Mouse (Mus musculus): ENCODE results near the gene Zfp322a. TPM values are rescaled to one million over a fixed set of nuclear protein-coding genes. Genes with fewer than 3 reads are reported as not detected.

Gene Zfp322a
- total and polyA plus RNA-seq, 3 experiments: 10.3 to 17.7 (median 10.3) TPM

DNA sequence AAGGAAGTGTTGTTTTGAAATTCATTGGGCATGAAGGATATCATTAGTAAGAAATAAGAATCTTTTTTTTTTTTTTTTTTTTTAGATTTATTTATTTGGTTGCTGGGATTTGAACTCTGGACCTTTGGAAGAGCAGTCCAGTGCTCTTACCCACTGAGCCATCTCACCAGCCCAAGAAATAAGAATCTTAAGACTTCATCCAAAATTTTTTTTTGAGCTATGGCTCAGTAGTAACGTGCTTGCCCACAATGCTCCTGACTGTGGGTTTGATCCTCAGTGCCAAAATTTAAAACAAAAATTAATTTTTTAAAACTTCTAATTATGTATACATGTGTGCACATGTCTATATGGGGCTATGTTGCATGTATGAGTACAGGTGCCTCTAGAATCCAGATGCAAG, 18.5 kb upstream of the Zfp322a start:
- no peak for DNase-seq (ENCODE audit: extremely low read depth)
- no peak overlapping the region for H3K9ac ChIP-seq (ENCODE audit: insufficient read depth, low read depth)
- in situ Hi-C loops (cut with MboI; ENCODE audit: low pct_ligation_motif_present, low pct_unique_long_range_greater_than_20kb, low sequenced_read_pairs): no loop called here

DNA sequence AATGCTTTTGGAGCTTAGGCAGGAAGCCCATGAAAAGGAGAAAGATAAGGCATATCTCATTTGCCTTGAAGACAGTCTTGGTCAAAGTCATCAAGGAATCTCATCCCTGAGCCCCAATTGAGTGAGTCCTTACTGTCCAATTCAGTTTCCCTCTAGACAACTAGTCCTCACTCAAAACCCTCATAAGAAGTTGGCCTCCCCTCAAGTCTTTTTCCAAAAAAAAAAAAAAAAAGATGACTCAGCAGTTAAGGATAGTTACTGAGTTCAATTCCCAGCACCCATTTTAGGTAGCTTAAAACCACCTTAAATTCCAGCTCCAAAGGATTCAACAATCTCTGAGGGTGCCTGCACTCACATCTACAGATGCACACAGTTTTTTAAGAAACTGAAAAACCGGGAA, 14.1 kb upstream of the Zfp322a start:
- H3K4me2 ChIP-seq (ENCODE audit: insufficient read depth, low read depth, poor library complexity, severe bottlenecking): no peak overlapping the region
- H3K9me3 ChIP-seq (replicated peaks; ENCODE audit: low read length): no peaks in the 10 kb centered on the region
- no peak overlapping the region for H3K4me3 ChIP-seq (replicated peaks in 1 of 3; ENCODE audit: low read depth in 2 of 3, low read length in 2 of 3, poor library complexity in 1 of 3)
- peak; percentile 92 for TF ChIP-seq MAFK (IDR thresholded peaks at IDR 0.05; ENCODE audit: insufficient replicate concordance, low read length)
- TF ChIP-seq E2F4 (IDR thresholded peaks at IDR 0.05; ENCODE audit: insufficient replicate concordance, low read depth, low read length): no peak
- no peak for TF ChIP-seq TCF12 (IDR thresholded peaks at IDR 0.05; ENCODE audit: low read depth, low read length)
- in situ Hi-C loops (cut with MboI; ENCODE audit: low pct_ligation_motif_present, low pct_unique_long_range_greater_than_20kb, low sequenced_read_pairs): no loop called here
- dilution Hi-C loops (cut with MboI; ENCODE audit: extremely low pct_ligation_motif_present, extremely low pct_unique_long_range_greater_than_20kb, low sequenced_read_pairs): no loop called here
- H3K9ac ChIP-seq (ENCODE audit: insufficient read depth, low read depth): no peak overlapping the region
- no peak for DNase-seq (ENCODE audit: extremely low read depth)
- no peak overlapping the region for H3K27ac ChIP-seq (ENCODE audit: insufficient read depth, low read depth)
- H3K36me3 ChIP-seq (replicated peaks in 1 of 2; ENCODE audit: control insufficient read depth in 1 of 2, insufficient read depth in 1 of 2, low read length in 1 of 2): no peaks in the 10 kb centered on the region
- H3K79me2 ChIP-seq (replicated peaks; ENCODE audit: control insufficient read depth, extremely low read depth, insufficient read depth, poor library complexity, severe bottlenecking): no peaks in the 10 kb centered on the region
- H3K27me3 ChIP-seq (replicated peaks): peaks cover 2% of the 10 kb centered on the region
- peaks cover 2 to 17% of the 10 kb centered on the region in 2 experiments; a peak in 2 of 4 replicates for H3K4me1 ChIP-seq (ENCODE audit: control insufficient read depth in 1 of 2, insufficient read depth in 2 of 2)

More for the DNA sequence above, 18.5 kb upstream of the Zfp322a start:
- no peak overlapping the region for H3K27ac ChIP-seq (ENCODE audit: insufficient read depth, low read depth)
- no peak for TF ChIP-seq MXI1 (IDR thresholded peaks at IDR 0.05; ENCODE audit: low read depth, low read length)
- peak; percentile 96 for TF ChIP-seq TBP (conservative IDR thresholded peaks at IDR 0.05; ENCODE audit: low read depth, low read length)
- TF ChIP-seq ETS1 (conservative IDR thresholded peaks at IDR 0.05; ENCODE audit: low read depth, low read length): no peak
- peaks cover 2 to 17% of the 10 kb centered on the region in 2 experiments; a peak in 2 of 4 replicates for H3K4me1 ChIP-seq (ENCODE audit: control insufficient read depth in 1 of 2, insufficient read depth in 2 of 2)
- no peak overlapping the region for H3K4me2 ChIP-seq (ENCODE audit: insufficient read depth, low read depth, poor library complexity, severe bottlenecking)
- no peaks in the 10 kb centered on the region for H3K27me3 ChIP-seq (replicated peaks)
- dilution Hi-C loops (cut with MboI; ENCODE audit: extremely low pct_ligation_motif_present, extremely low pct_unique_long_range_greater_than_20kb, low sequenced_read_pairs): no loop called here
- no peaks in the 10 kb centered on the region for H3K9me3 ChIP-seq (replicated peaks; ENCODE audit: low read length)
- no peaks in the 10 kb centered on the region for H3K36me3 ChIP-seq (replicated peaks in 1 of 2; ENCODE audit: control insufficient read depth in 1 of 2, insufficient read depth in 1 of 2, low read length in 1 of 2)
- no peak overlapping the region for H3K4me3 ChIP-seq (replicated peaks in 1 of 3; ENCODE audit: low read depth in 2 of 3, low read length in 2 of 3, poor library complexity in 1 of 3)
- no peaks in the 10 kb centered on the region for H3K79me2 ChIP-seq (replicated peaks; ENCODE audit: control insufficient read depth, extremely low read depth, insufficient read depth, poor library complexity, severe bottlenecking)

DNA sequence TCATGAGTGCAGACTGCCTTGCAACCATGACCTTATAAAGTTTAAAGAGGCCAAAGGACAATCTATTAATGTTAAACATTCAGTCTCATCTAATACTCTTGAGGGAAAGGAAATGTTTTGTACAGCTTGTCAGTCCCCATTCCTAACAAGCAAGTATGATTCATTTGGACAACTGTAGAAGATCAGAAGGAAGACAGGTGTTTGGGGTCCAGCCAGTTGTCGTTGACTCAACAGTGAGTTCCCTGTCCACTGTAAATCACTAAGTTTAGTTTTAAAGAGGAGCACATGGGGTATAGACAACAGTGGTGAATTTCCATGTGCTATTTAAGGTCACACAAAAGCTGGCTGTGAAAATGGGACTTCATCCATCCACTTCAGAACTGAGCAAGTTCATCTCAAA, 3.4 kb upstream of the Zfp322a start:
- dilution Hi-C loops (cut with MboI; ENCODE audit: extremely low pct_ligation_motif_present, extremely low pct_unique_long_range_greater_than_20kb, low sequenced_read_pairs) (no loop called here), in situ Hi-C loops (cut with MboI; ENCODE audit: low pct_ligation_motif_present, low pct_unique_long_range_greater_than_20kb, low sequenced_read_pairs) (no loop called here)
- no peaks in the 10 kb centered on the region for H3K36me3 ChIP-seq (replicated peaks in 1 of 2; ENCODE audit: control insufficient read depth in 1 of 2, insufficient read depth in 1 of 2, low read length in 1 of 2)
- H3K9me3 ChIP-seq (replicated peaks; ENCODE audit: low read length): no peaks in the 10 kb centered on the region
- DNase-seq (ENCODE audit: extremely low read depth): no peak
- no peak overlapping the region for H3K9ac ChIP-seq (ENCODE audit: insufficient read depth, low read depth)
- H3K4me1 ChIP-seq (ENCODE audit: control insufficient read depth in 1 of 2, insufficient read depth in 2 of 2): peaks cover 2 to 7% of the 10 kb centered on the region in 2 experiments; a peak in 2 of 4 replicates
- no peak overlapping the region for H3K27ac ChIP-seq (ENCODE audit: insufficient read depth, low read depth)
- H3K27me3 ChIP-seq (replicated peaks): no peaks in the 10 kb centered on the region
- no peak for TF ChIP-seq BHLHE40 (IDR thresholded peaks at IDR 0.05; ENCODE audit: low read depth, low read length)
- TF ChIP-seq SMC3 (IDR thresholded peaks at IDR 0.05; ENCODE audit: low read depth, low read length): no peak
- TF ChIP-seq CHD1 (IDR thresholded peaks at IDR 0.05; ENCODE audit: low read depth, low read length): no peak
- TF ChIP-seq ZNF384 (IDR thresholded peaks at IDR 0.05; ENCODE audit: low read depth, low read length): no peak
- no peak for TF ChIP-seq NRF1 (IDR thresholded peaks at IDR 0.05; ENCODE audit: low read depth, low read length)
- TF ChIP-seq CHD2 (IDR thresholded peaks at IDR 0.05; ENCODE audit: low read length): no peak
- TF ChIP-seq MXI1 (IDR thresholded peaks at IDR 0.05; ENCODE audit: low read depth, low read length): no peak
- TF ChIP-seq IRF4 (IDR thresholded peaks at IDR 0.05; ENCODE audit: low read depth, low read length): no peak
- no peak for TF ChIP-seq ZKSCAN1 (IDR thresholded peaks at IDR 0.05; ENCODE audit: borderline replicate concordance, low read depth, low read length)
- TF ChIP-seq EP300 (IDR thresholded peaks at IDR 0.05; ENCODE audit: low read length): no peak
- no peak for TF ChIP-seq E2F4 (IDR thresholded peaks at IDR 0.05; ENCODE audit: insufficient replicate concordance, low read depth, low read length)
- no peak for TF ChIP-seq MEF2A (IDR thresholded peaks at IDR 0.05; ENCODE audit: borderline replicate concordance, low read depth, low read length)
- TF ChIP-seq TCF12 (IDR thresholded peaks at IDR 0.05; ENCODE audit: low read depth, low read length): no peak
- no peak for TF ChIP-seq RAD21 (IDR thresholded peaks at IDR 0.05; ENCODE audit: low read depth, low read length)
- TF ChIP-seq POLR2AphosphoS2 (IDR thresholded peaks at IDR 0.05; ENCODE audit: low read depth, low read length): no peak
- no peak overlapping the region for H3K4me3 ChIP-seq (replicated peaks in 1 of 3; ENCODE audit: low read depth in 2 of 3, low read length in 2 of 3, poor library complexity in 1 of 3)
- no peak overlapping the region for H3K4me2 ChIP-seq (ENCODE audit: insufficient read depth, low read depth, poor library complexity, severe bottlenecking)
- peaks cover 7% of the 10 kb centered on the region; the same call in 1 of the 2 replicates for H3K79me2 ChIP-seq (replicated peaks; ENCODE audit: control insufficient read depth, extremely low read depth, insufficient read depth, poor library complexity, severe bottlenecking)

Measured in CH12.LX (cell line).